Mouse (Mus musculus) ES-E14 (cell line): Measurements from ENCODE around the gene Gnl3l.

Experiments used
- CHD2 ChIP-seq: IDR thresholded peaks from 2 replicates; pipeline ENCODE4 v1.6.1; 2014; ENCODE audit warnings: mild to moderate bottlenecking, low read depth, low read length, inconsistent platforms
- HCFC1 ChIP-seq: IDR thresholded peaks from 2 replicates; pipeline ENCODE4 v1.6.1; 2012; ENCODE audit warnings: low read length, inconsistent platforms, borderline replicate concordance; ENCODE audit not compliant: insufficient read depth
- MAFK ChIP-seq: IDR thresholded peaks from 2 replicates; pipeline ENCODE4 v1.6.1; 2014; ENCODE audit warnings: mild to moderate bottlenecking, low read depth, low read length, inconsistent platforms; ENCODE audit not compliant: insufficient read depth
- ZC3H11A ChIP-seq: IDR thresholded peaks from 2 replicates; pipeline ENCODE4 v1.6.1; 2012; ENCODE audit warnings: low read depth, mild to moderate bottlenecking, inconsistent platforms, low read length, borderline replicate concordance
- ZNF384 ChIP-seq: IDR thresholded peaks from 2 replicates; pipeline ENCODE4 v1.6.1; 2012; ENCODE audit warnings: low read depth, low read length, inconsistent platforms

DNA sequence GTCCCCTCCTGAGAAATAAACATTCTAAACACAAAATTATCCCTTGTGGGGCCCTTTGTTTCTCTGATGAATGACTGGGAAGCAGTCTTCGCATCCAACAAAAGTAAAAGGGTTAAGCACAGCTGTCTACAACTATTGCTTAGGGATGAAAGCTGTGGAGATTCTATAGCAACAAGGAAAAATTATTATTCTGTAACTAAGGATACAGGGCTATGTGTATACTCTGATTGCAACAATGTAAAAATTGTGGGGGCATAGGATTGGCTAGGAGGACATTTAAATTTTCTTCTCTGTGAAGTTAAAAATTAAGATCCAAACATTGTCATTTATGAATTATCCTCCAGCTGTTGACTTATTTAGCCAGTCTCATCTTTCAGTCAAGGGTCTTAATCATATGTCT lies 61.1 kb downstream of the Gnl3l start:
- TF ChIP-seq CHD2 (no peak), MAFK (no peak), ZC3H11A (no peak), HCFC1 (no peak), ZNF384 (no peak)
